Mouse (Mus musculus): ENCODE measurements around the gene Ppat. TPM values are rescaled to one million over a fixed set of nuclear protein-coding genes. Genes with fewer than 3 reads are reported as not detected.

Gene Ppat
- polyA plus RNA-seq, 1 experiment from 2014 or later: 26.2 TPM

- no peaks in the 10 kb centered on the region for H3K9me3 ChIP-seq (replicated peaks; ENCODE audit: control insufficient read depth, low read length)
- H3K27ac ChIP-seq (ENCODE audit: low read length): no peak overlapping the region
- H3K4me2 ChIP-seq (ENCODE audit: low read depth, low read length): no peak overlapping the region
- H3K27me3 ChIP-seq (ENCODE audit: control insufficient read depth, insufficient read depth, low read length): no peaks in the 10 kb centered on the region
- H3K9ac ChIP-seq (ENCODE audit: low read length): no peak overlapping the region
- peaks cover 11% of the 10 kb centered on the region for H3K4me1 ChIP-seq (ENCODE audit: control insufficient read depth, insufficient read depth, low read length)
- 69% methylated on average over 3 of the region's 3 CpGs for WGBS
- H3K4me3 ChIP-seq (replicated peaks; ENCODE audit: low read length): no peak overlapping the region
- H3K36me3 ChIP-seq (ENCODE audit: control insufficient read depth, insufficient read depth, low read length): peaks cover 11% of the 10 kb centered on the region; the same call in 1 of the 2 replicates
- no peak for ATAC-seq (ENCODE audit: insufficient read depth, low FRiP score)
These were observed 2.4 kb upstream of the Ppat start for GRCm38 (mm10) chr5:76953794-76954193.

- Histone ChIP-seq H3K27me3 (ENCODE audit: control insufficient read depth, insufficient read depth, low read length) (no peaks in the 10 kb centered on the region), H3K9ac (ENCODE audit: low read length) (peak overlapping the region; percentile 70), H3K9me3 (replicated peaks; ENCODE audit: control insufficient read depth, low read length) (no peaks in the 10 kb centered on the region), H3K4me2 (ENCODE audit: low read depth, low read length) (peak overlapping the region; percentile 90), H3K36me3 (ENCODE audit: control insufficient read depth, insufficient read depth, low read length) (peaks cover under 1% of the 10 kb centered on the region; the same call in 1 of the 2 replicates), H3K4me3 (replicated peaks; ENCODE audit: low read length) (peak overlapping the region; percentile 67), H3K27ac (ENCODE audit: low read length) (peak overlapping the region; percentile 88), H3K4me1 (ENCODE audit: control insufficient read depth, insufficient read depth, low read length) (peaks cover 16% of the 10 kb centered on the region)
- no peak for ATAC-seq (ENCODE audit: insufficient read depth, low FRiP score)
- 8% methylated on average over 7 of the region's 7 CpGs for WGBS
These were observed 998 bp upstream of the Ppat start for GRCm38 (mm10) chr5:76952112-76953040.

- WGBS: under 1% methylated on average over 24 of the region's 24 CpGs
- no peaks in the 10 kb centered on the region for H3K9me3 ChIP-seq (replicated peaks; ENCODE audit: control insufficient read depth, low read length)
- peak overlapping the region; percentile 52 for H3K27ac ChIP-seq (ENCODE audit: low read length)
- H3K4me3 ChIP-seq (replicated peaks; ENCODE audit: low read length): peak overlapping the region; percentile 67
- ATAC-seq (ENCODE audit: insufficient read depth, low FRiP score): no peak; the same call in none of the 2 replicates
- H3K4me1 ChIP-seq (ENCODE audit: control insufficient read depth, insufficient read depth, low read length): peaks cover 16% of the 10 kb centered on the region
- no peaks in the 10 kb centered on the region for H3K27me3 ChIP-seq (ENCODE audit: control insufficient read depth, insufficient read depth, low read length)
- peak overlapping the region; percentile 74 for H3K9ac ChIP-seq (ENCODE audit: low read length)
- H3K4me2 ChIP-seq (ENCODE audit: low read depth, low read length): peak overlapping the region; percentile 90
- no peaks in the 10 kb centered on the region for H3K36me3 ChIP-seq (ENCODE audit: control insufficient read depth, insufficient read depth, low read length)
These were observed 854 bp downstream of the Ppat start for GRCm38 (mm10) chr5:76950343-76951105.

- H3K27me3 ChIP-seq (ENCODE audit: control insufficient read depth, insufficient read depth, low read length): no peaks in the 10 kb centered on the region
- no peak overlapping the region for H3K4me2 ChIP-seq (ENCODE audit: low read depth, low read length)
- H3K4me3 ChIP-seq (replicated peaks; ENCODE audit: low read length): no peak overlapping the region
- H3K4me1 ChIP-seq (ENCODE audit: control insufficient read depth, insufficient read depth, low read length): peaks cover 16% of the 10 kb centered on the region
- H3K9me3 ChIP-seq (replicated peaks; ENCODE audit: control insufficient read depth, low read length): no peaks in the 10 kb centered on the region
- no peak overlapping the region for H3K9ac ChIP-seq (ENCODE audit: low read length)
- no peak overlapping the region for H3K27ac ChIP-seq (ENCODE audit: low read length)
- no peaks in the 10 kb centered on the region for H3K36me3 ChIP-seq (ENCODE audit: control insufficient read depth, insufficient read depth, low read length)
- no peak for ATAC-seq (ENCODE audit: insufficient read depth, low FRiP score)
- 87% methylated on average over 4 of the region's 4 CpGs for WGBS
These were observed 3.6 kb downstream of the Ppat start for GRCm38 (mm10) chr5:76947758-76948157.

- H3K4me1 ChIP-seq (ENCODE audit: control insufficient read depth, insufficient read depth, low read length): peaks cover 16% of the 10 kb centered on the region
- H3K4me3 ChIP-seq (replicated peaks; ENCODE audit: low read length): no peak overlapping the region
- ATAC-seq (ENCODE audit: insufficient read depth, low FRiP score): no peak
- H3K27me3 ChIP-seq (ENCODE audit: control insufficient read depth, insufficient read depth, low read length): no peaks in the 10 kb centered on the region
- no peaks in the 10 kb centered on the region for H3K36me3 ChIP-seq (ENCODE audit: control insufficient read depth, insufficient read depth, low read length)
- no peak overlapping the region for H3K27ac ChIP-seq (ENCODE audit: low read length)
- WGBS: 77% methylated on average over 4 of the region's 4 CpGs
- no peak overlapping the region for H3K9ac ChIP-seq (ENCODE audit: low read length)
- no peak overlapping the region for H3K4me2 ChIP-seq (ENCODE audit: low read depth, low read length)
- H3K9me3 ChIP-seq (replicated peaks; ENCODE audit: control insufficient read depth, low read length): no peaks in the 10 kb centered on the region
These were observed 4.2 kb downstream of the Ppat start for GRCm38 (mm10) chr5:76947142-76947541.

- H3K4me1 ChIP-seq (ENCODE audit: control insufficient read depth, insufficient read depth, low read length): peaks cover 16% of the 10 kb centered on the region
- WGBS: 81% methylated on average over 2 of the region's 2 CpGs
- H3K4me3 ChIP-seq (replicated peaks; ENCODE audit: low read length): no peak overlapping the region
- no peak overlapping the region for H3K27ac ChIP-seq (ENCODE audit: low read length)
- H3K9ac ChIP-seq (ENCODE audit: low read length): no peak overlapping the region
- no peaks in the 10 kb centered on the region for H3K36me3 ChIP-seq (ENCODE audit: control insufficient read depth, insufficient read depth, low read length)
- ATAC-seq (ENCODE audit: insufficient read depth, low FRiP score): no peak
- H3K27me3 ChIP-seq (ENCODE audit: control insufficient read depth, insufficient read depth, low read length): no peaks in the 10 kb centered on the region
- H3K4me2 ChIP-seq (ENCODE audit: low read depth, low read length): no peak overlapping the region
- no peaks in the 10 kb centered on the region for H3K9me3 ChIP-seq (replicated peaks; ENCODE audit: control insufficient read depth, low read length)
These were observed 5.7 kb downstream of the Ppat start for GRCm38 (mm10) chr5:76945678-76946033.

GRCm38 (mm10) chr5:76944965-76945677, 6.3 kb downstream of the Ppat start:
- no peaks in the 10 kb centered on the region for H3K27me3 ChIP-seq (ENCODE audit: control insufficient read depth, insufficient read depth, low read length)
- H3K36me3 ChIP-seq (ENCODE audit: control insufficient read depth, insufficient read depth, low read length): peaks cover 3% of the 10 kb centered on the region; the same call in 1 of the 2 replicates
- no peaks in the 10 kb centered on the region for H3K9me3 ChIP-seq (replicated peaks; ENCODE audit: control insufficient read depth, low read length)
- ATAC-seq (ENCODE audit: insufficient read depth, low FRiP score): no peak
- no peak overlapping the region for H3K4me2 ChIP-seq (ENCODE audit: low read depth, low read length)
- peaks cover 16% of the 10 kb centered on the region for H3K4me1 ChIP-seq (ENCODE audit: control insufficient read depth, insufficient read depth, low read length)
- H3K27ac ChIP-seq (ENCODE audit: low read length): no peak overlapping the region
- no peak overlapping the region for H3K9ac ChIP-seq (ENCODE audit: low read length)
- no peak overlapping the region for H3K4me3 ChIP-seq (replicated peaks; ENCODE audit: low read length)
- 64% methylated on average over 6 of the region's 6 CpGs for WGBS

- Histone ChIP-seq H3K4me1 (ENCODE audit: control insufficient read depth, insufficient read depth, low read length) (peaks cover 4% of the 10 kb centered on the region; the same call in 1 of the 2 replicates), H3K27me3 (ENCODE audit: control insufficient read depth, insufficient read depth, low read length) (no peaks in the 10 kb centered on the region), H3K4me3 (replicated peaks; ENCODE audit: low read length) (no peak overlapping the region), H3K9ac (ENCODE audit: low read length) (no peak overlapping the region), H3K4me2 (ENCODE audit: low read depth, low read length) (no peak overlapping the region), H3K27ac (ENCODE audit: low read length) (no peak overlapping the region), H3K9me3 (replicated peaks; ENCODE audit: control insufficient read depth, low read length) (no peaks in the 10 kb centered on the region), H3K36me3 (ENCODE audit: control insufficient read depth, insufficient read depth, low read length) (peaks cover 3% of the 10 kb centered on the region; the same call in 1 of the 2 replicates)
- WGBS: 72% methylated on average over 4 of the region's 4 CpGs
- peak; percentile 66; the same call in 1 of the 2 replicates for ATAC-seq (ENCODE audit: insufficient read depth, low FRiP score)
These were observed 8.9 kb downstream of the Ppat start for GRCm38 (mm10) chr5:76942505-76942904.

Data from stomach, embryonic 16.5 days (tissue).